Mouse (Mus musculus): Measurements from ENCODE around the gene Lekr1. TPM values are rescaled to one million over a fixed set of nuclear protein-coding genes. Genes with fewer than 3 reads are reported as not detected.
A peak's percentile ranks its signal among the peaks of the same experiment; 100 is the strongest.

Gene Lekr1
- total RNA-seq, 1 experiment from 2014 or later, result not detected

GRCm38 (mm10) chr3:65650156-65650815 is 15.7 kb upstream of the Lekr1 start:
- no peak for ATAC-seq (replicated peaks; ENCODE audit: insufficient number of reproducible peaks, low FRiP score, low TSS enrichment, poor library complexity, severe bottlenecking)

GRCm38 (mm10) chr3:65654541-65655206 is 11.4 kb upstream of the Lekr1 start:
- ATAC-seq (replicated peaks; ENCODE audit: insufficient number of reproducible peaks, low FRiP score, low TSS enrichment, poor library complexity, severe bottlenecking), result no peak

GRCm38 (mm10) chr3:65656451-65656850 is 9.6 kb upstream of the Lekr1 start:
- no peak for ATAC-seq (replicated peaks; ENCODE audit: insufficient number of reproducible peaks, low FRiP score, low TSS enrichment, poor library complexity, severe bottlenecking)

GRCm38 (mm10) chr3:65656902-65657660 is 8.9 kb upstream of the Lekr1 start:
- ATAC-seq (replicated peaks; ENCODE audit: insufficient number of reproducible peaks, low FRiP score, low TSS enrichment, poor library complexity, severe bottlenecking), result no peak

- no peak for ATAC-seq (replicated peaks; ENCODE audit: insufficient number of reproducible peaks, low FRiP score, low TSS enrichment, poor library complexity, severe bottlenecking)
These were observed 7.9 kb upstream of the Lekr1 start for GRCm38 (mm10) chr3:65658081-65658612.

GRCm38 (mm10) chr3:65658721-65659619 is 7.1 kb upstream of the Lekr1 start:
- ATAC-seq (replicated peaks; ENCODE audit: insufficient number of reproducible peaks, low FRiP score, low TSS enrichment, poor library complexity, severe bottlenecking), result peak; percentile 89

GRCm38 (mm10) chr3:65659620-65659932 is 6.5 kb upstream of the Lekr1 start:
- ATAC-seq (replicated peaks; ENCODE audit: insufficient number of reproducible peaks, low FRiP score, low TSS enrichment, poor library complexity, severe bottlenecking), result no peak

GRCm38 (mm10) chr3:65660336-65660735 is 5.7 kb upstream of the Lekr1 start:
- ATAC-seq (replicated peaks; ENCODE audit: insufficient number of reproducible peaks, low FRiP score, low TSS enrichment, poor library complexity, severe bottlenecking), result no peak

- ATAC-seq (replicated peaks; ENCODE audit: insufficient number of reproducible peaks, low FRiP score, low TSS enrichment, poor library complexity, severe bottlenecking), result no peak
These were observed 4.3 kb upstream of the Lekr1 start for GRCm38 (mm10) chr3:65661731-65662130.

- no peak for ATAC-seq (replicated peaks; ENCODE audit: insufficient number of reproducible peaks, low FRiP score, low TSS enrichment, poor library complexity, severe bottlenecking)
These were observed 2.9 kb upstream of the Lekr1 start for GRCm38 (mm10) chr3:65663176-65663575.

GRCm38 (mm10) chr3:65670216-65670615 is 4.2 kb downstream of the Lekr1 start:
- ATAC-seq (replicated peaks; ENCODE audit: insufficient number of reproducible peaks, low FRiP score, low TSS enrichment, poor library complexity, severe bottlenecking), result no peak

GRCm38 (mm10) chr3:65673725-65674124 is 7.7 kb downstream of the Lekr1 start:
- ATAC-seq (replicated peaks; ENCODE audit: insufficient number of reproducible peaks, low FRiP score, low TSS enrichment, poor library complexity, severe bottlenecking), result no peak

GRCm38 (mm10) chr3:65680612-65681011 is 14.6 kb downstream of the Lekr1 start:
- ATAC-seq (replicated peaks; ENCODE audit: insufficient number of reproducible peaks, low FRiP score, low TSS enrichment, poor library complexity, severe bottlenecking), result peak; percentile 73

GRCm38 (mm10) chr3:65689705-65690104 is 23.7 kb downstream of the Lekr1 start:
- ATAC-seq (replicated peaks; ENCODE audit: insufficient number of reproducible peaks, low FRiP score, low TSS enrichment, poor library complexity, severe bottlenecking), result no peak

GRCm38 (mm10) chr3:65690850-65691249 is 24.8 kb downstream of the Lekr1 start:
- no peak for ATAC-seq (replicated peaks; ENCODE audit: insufficient number of reproducible peaks, low FRiP score, low TSS enrichment, poor library complexity, severe bottlenecking)

- ATAC-seq (replicated peaks; ENCODE audit: insufficient number of reproducible peaks, low FRiP score, low TSS enrichment, poor library complexity, severe bottlenecking), result no peak
These were observed 33.7 kb downstream of the Lekr1 start for GRCm38 (mm10) chr3:65699704-65700103.

GRCm38 (mm10) chr3:65714372-65714771 is 48.3 kb downstream of the Lekr1 start:
- ATAC-seq (replicated peaks; ENCODE audit: insufficient number of reproducible peaks, low FRiP score, low TSS enrichment, poor library complexity, severe bottlenecking), result no peak

GRCm38 (mm10) chr3:65717406-65717805 is 51.4 kb downstream of the Lekr1 start:
- ATAC-seq (replicated peaks; ENCODE audit: insufficient number of reproducible peaks, low FRiP score, low TSS enrichment, poor library complexity, severe bottlenecking), result no peak

- ATAC-seq (replicated peaks; ENCODE audit: insufficient number of reproducible peaks, low FRiP score, low TSS enrichment, poor library complexity, severe bottlenecking), result no peak
These were observed 56.9 kb downstream of the Lekr1 start for GRCm38 (mm10) chr3:65722897-65723296.
